Mouse (Mus musculus) MEL (cell line): Measurements from ENCODE around the gene Apoa2. TPM values are rescaled to one million over a fixed set of nuclear protein-coding genes. Genes with fewer than 3 reads are reported as not detected.

Source experiments
- DNase-seq: peaks from one replicate; pipeline ENCODE4 v3.0.0; 2011; ENCODE audit warnings: low read depth, low spot score
- H3K27ac ChIP-seq: 2 replicates; pipeline ENCODE4 v1.5.1; 2012; ENCODE audit warnings: low read depth, mild to moderate bottlenecking, control low read depth, low read length, moderate library complexity; ENCODE audit not compliant: control insufficient read depth
- H3K27me3 ChIP-seq, 2 experiments: fragments of 150-350 bp in 1 of 2; sonication (generic) in 1 of 2; 2 replicates each; pipeline ENCODE4 v1.6.1; 2012; ENCODE audit warnings: low read length in 2 of 2, mild to moderate bottlenecking in 2 of 2, improper control_type of control experiment in 1 of 2, moderate library complexity in 1 of 2; ENCODE audit not compliant: insufficient read depth in 2 of 2, control insufficient read depth in 1 of 2
- H3K36me3 ChIP-seq, 2 experiments: 2 replicates each; pipeline ENCODE4 v1.6.1; 2012 to 2014; ENCODE audit warnings: low read length in 2 of 2, improper control_type of control experiment in 1 of 2, inconsistent platforms in 1 of 2, mild to moderate bottlenecking in 1 of 2; ENCODE audit not compliant: insufficient read depth in 2 of 2, control insufficient read depth in 1 of 2
- H3K4me1 ChIP-seq, 2 experiments: fragments of 150-350 bp in 1 of 2; sonication (generic) in 1 of 2; 2 replicates each; pipeline ENCODE4 v1.6.1; 2012; ENCODE audit warnings: low read length in 2 of 2, improper control_type of control experiment in 1 of 2, mild to moderate bottlenecking in 1 of 2; ENCODE audit not compliant: insufficient read depth in 2 of 2, control insufficient read depth in 1 of 2
- H3K4me3 ChIP-seq, 2 experiments: fragments of 150-350 bp in 1 of 2; sonication (generic) in 1 of 2; 2 replicates each; pipeline ENCODE4 v1.5.1; 2012; ENCODE audit warnings: low read depth in 2 of 2, low read length in 2 of 2, mild to moderate bottlenecking in 2 of 2, moderate library complexity in 2 of 2, control low read depth in 1 of 2, improper control_type of control experiment in 1 of 2; ENCODE audit not compliant: control insufficient read depth in 1 of 2, insufficient read depth in 1 of 2
- H3K79me2 ChIP-seq: 2 replicates; pipeline ENCODE4 v1.6.1; 2012; ENCODE audit warnings: mild to moderate bottlenecking, low read length, moderate library complexity; ENCODE audit not compliant: control insufficient read depth, poor library complexity, insufficient read depth
- H3K9ac ChIP-seq: 2 replicates; pipeline ENCODE4 v1.6.1; 2012; ENCODE audit warnings: low read depth, mild to moderate bottlenecking, control low read depth, low read length, moderate library complexity; ENCODE audit not compliant: control insufficient read depth, poor library complexity, severe bottlenecking
- H3K9me3 ChIP-seq: fragments of 150-350 bp; sonication (generic); replicated peaks from 2 replicates; pipeline ENCODE4 v1.6.1; 2012; ENCODE audit warnings: mild to moderate bottlenecking, low read length, improper control_type of control experiment, moderate library complexity; ENCODE audit not compliant: insufficient read depth
- BHLHE40 ChIP-seq: IDR thresholded peaks from 2 replicates; pipeline ENCODE4 v1.6.1; 2012; ENCODE audit warnings: low read depth, mild to moderate bottlenecking, inconsistent platforms, low read length, improper control_type of control experiment, borderline replicate concordance
- CTCF ChIP-seq, 3 experiments: IDR thresholded peaks in 2 of 3; conservative IDR thresholded peaks in 1 of 3; 2 replicates each; pipeline ENCODE4 v1.5.1; 2011 to 2012; ENCODE audit warnings: low read length in 3 of 3, low read depth in 2 of 3, mild to moderate bottlenecking in 2 of 3, improper control_type of control experiment in 1 of 3, inconsistent platforms in 1 of 3, mixed read lengths in 1 of 3, moderate library complexity in 1 of 3; ENCODE audit not compliant: control insufficient read depth in 1 of 3, insufficient read depth in 1 of 3, poor library complexity in 1 of 3, severe bottlenecking in 1 of 3
- ELF1 ChIP-seq: IDR thresholded peaks from 2 replicates; pipeline ENCODE4 v1.6.1; 2014; ENCODE audit warnings: low read depth, mild to moderate bottlenecking, inconsistent platforms, low read length, improper control_type of control experiment, moderate library complexity
- ETS1 ChIP-seq: IDR thresholded peaks from 2 replicates; pipeline ENCODE4 v1.6.1; 2012; ENCODE audit warnings: low read depth, mild to moderate bottlenecking, inconsistent platforms, low read length, improper control_type of control experiment, moderate library complexity
- GABPA ChIP-seq: IDR thresholded peaks from 2 replicates; pipeline ENCODE4 v1.6.1; 2012; ENCODE audit warnings: low read depth, mild to moderate bottlenecking, inconsistent platforms, low read length, improper control_type of control experiment, moderate library complexity
- JUND ChIP-seq: IDR thresholded peaks from 2 replicates; pipeline ENCODE4 v1.6.1; 2011; ENCODE audit warnings: low read depth, mild to moderate bottlenecking, improper control_type of control experiment, low read length
- MEF2A ChIP-seq: IDR thresholded peaks from 2 replicates; pipeline ENCODE4 v1.6.1; 2014; ENCODE audit warnings: low read depth, mild to moderate bottlenecking, inconsistent platforms, low read length, improper control_type of control experiment; ENCODE audit not compliant: poor library complexity, insufficient replicate concordance, severe bottlenecking; ENCODE audit errors: extremely low read depth
- MXI1 ChIP-seq: IDR thresholded peaks from 2 replicates; pipeline ENCODE4 v1.6.1; 2011; ENCODE audit warnings: mild to moderate bottlenecking, low read depth, low read length, improper control_type of control experiment
- MYC ChIP-seq: IDR thresholded peaks from 2 replicates; pipeline ENCODE4 v1.6.1; 2011; ENCODE audit warnings: low read depth, mild to moderate bottlenecking, low read length, improper control_type of control experiment, moderate library complexity
- NELFE ChIP-seq: IDR thresholded peaks from 2 replicates; pipeline ENCODE4 v1.6.1; 2011; ENCODE audit warnings: low read depth, low read length, improper control_type of control experiment
- POLR2A ChIP-seq, 2 experiments: IDR thresholded peaks; 2 replicates each; pipeline ENCODE4 v1.6.1; 2011 to 2012; ENCODE audit warnings: low read length in 2 of 2, mild to moderate bottlenecking in 2 of 2, control low read depth in 1 of 2, improper control_type of control experiment in 1 of 2, low read depth in 1 of 2, moderate library complexity in 1 of 2; ENCODE audit not compliant: control insufficient read depth in 1 of 2, insufficient read depth in 1 of 2, poor library complexity in 1 of 2
- POLR2AphosphoS5 ChIP-seq: IDR thresholded peaks from 2 replicates; pipeline ENCODE4 v1.6.1; 2012; ENCODE audit warnings: low read depth, borderline replicate concordance, mild to moderate bottlenecking, inconsistent platforms, low read length, moderate library complexity, mixed read lengths
- SMC3 ChIP-seq: IDR thresholded peaks from 2 replicates; pipeline ENCODE4 v1.6.1; 2011; ENCODE audit warnings: low read depth, low read length, improper control_type of control experiment
- TAL1 ChIP-seq: IDR thresholded peaks from 2 replicates; pipeline ENCODE4 v1.6.1; 2012; ENCODE audit warnings: mild to moderate bottlenecking, inconsistent platforms, low read length, moderate library complexity, mixed read lengths
- TBP ChIP-seq: IDR thresholded peaks from 2 replicates; pipeline ENCODE4 v1.8.0; 2011; ENCODE audit warnings: low read depth, low read length, improper control_type of control experiment
- USF2 ChIP-seq, 2 experiments: IDR thresholded peaks; 2 replicates each; pipeline ENCODE4 v1.6.1; 2011 to 2012; ENCODE audit warnings: improper control_type of control experiment in 2 of 2, low read length in 2 of 2, borderline replicate concordance in 1 of 2, inconsistent platforms in 1 of 2, low read depth in 1 of 2, mild to moderate bottlenecking in 1 of 2; ENCODE audit not compliant: insufficient read depth in 1 of 2
- polyA plus RNA-seq, 2 experiments: library from polyadenylated mRNA; stranded (reverse) in 1 of 2; unstranded in 1 of 2; fragments of >175 nt in 1 of 2; fragments of >200 nt in 1 of 2; gene quantifications; 2 replicates each; pipeline versions ENCODE4 v1.2.1 to v1.2.4; 2012; ENCODE audit warnings: low replicate concordance in 2 of 2, low read depth in 1 of 2; ENCODE audit not compliant: insufficient read length in 2 of 2, insufficient read depth in 1 of 2, missing spikeins in 1 of 2
- total RNA-seq: library from RNA; depleted of rRNA; stranded (reverse); fragments of 300-350 nt; gene quantifications from 2 replicates; pipeline ENCODE4 v1.2.3, GENCODE M21; 2012

Gene Apoa2
- total and polyA plus RNA-seq, 3 experiments = 0.15 TPM; not detected in 2

- TF ChIP-seq SMC3 = no peak
These were observed 32.6 kb upstream of the Apoa2 start (continued) for GRCm38 (mm10) chr1:171192283-171192682.

GRCm38 (mm10) chr1:171193093-171193840 lies 31.6 kb upstream of the Apoa2 start:
- DNase-seq = no peak
- Histone ChIP-seq H3K36me3 (peaks cover 0 to 4% of the 10 kb centered on the region in 2 experiments; a peak in 2 of 4 replicates), H3K9ac (no peak overlapping the region), H3K9me3 (no peaks in the 10 kb centered on the region), H3K4me3 (no peak overlapping the region), H3K79me2 (no peaks in the 10 kb centered on the region), H3K4me1 (peaks cover 0 to 5% of the 10 kb centered on the region in 2 experiments; a peak in 1 of 4 replicates), H3K27me3 (peaks cover 0 to 3% of the 10 kb centered on the region in 2 experiments; a peak in 2 of 4 replicates), H3K27ac (no peak overlapping the region)
- TF ChIP-seq TBP (no peak), MEF2A (no peak), ETS1 (no peak), NELFE (no peak), MYC (no peak), USF2 (IDR thresholded peaks at IDR 0.05; ENCODE audit: borderline replicate concordance in 1 of 2, insufficient read depth in 1 of 2, low read depth in 1 of 2, low read length in 2 of 2) (no peak), POLR2A (IDR thresholded peaks at IDR 0.05; ENCODE audit: control insufficient read depth in 1 of 2, insufficient read depth in 1 of 2, low read depth in 1 of 2, low read length in 2 of 2, poor library complexity in 1 of 2) (no peak), MXI1 (no peak), TAL1 (no peak), BHLHE40 (no peak), POLR2AphosphoS5 (no peak), JUND (no peak), ELF1 (no peak), CTCF (IDR thresholded peaks at IDR 0.05 in 2 of 3, conservative IDR thresholded peaks at IDR 0.05 in 1 of 3; ENCODE audit: control insufficient read depth in 1 of 3, insufficient read depth in 1 of 3, low read depth in 2 of 3, low read length in 3 of 3, poor library complexity in 1 of 3, severe bottlenecking in 1 of 3) (no peak), GABPA (no peak)
